Mouse (Mus musculus) activated CD4-positive, CD25-positive, alpha-beta regulatory T cell (primary cell): ENCODE results near the gene Fah. TPM values are rescaled to one million over a fixed set of nuclear protein-coding genes. Genes with fewer than 3 reads are reported as not detected.

Experiments used
- polyA plus RNA-seq, 2 experiments: library from polyadenylated mRNA; unstranded; fragments of 100-300 nt; shearing (Covaris generic); gene quantifications; one replicate each; pipeline ENCODE4 v1.2.1; 2017

Gene Fah
- 1 to 10 TPM; 6.9 to 9.5 TPM for polyA plus RNA-seq

DNA sequence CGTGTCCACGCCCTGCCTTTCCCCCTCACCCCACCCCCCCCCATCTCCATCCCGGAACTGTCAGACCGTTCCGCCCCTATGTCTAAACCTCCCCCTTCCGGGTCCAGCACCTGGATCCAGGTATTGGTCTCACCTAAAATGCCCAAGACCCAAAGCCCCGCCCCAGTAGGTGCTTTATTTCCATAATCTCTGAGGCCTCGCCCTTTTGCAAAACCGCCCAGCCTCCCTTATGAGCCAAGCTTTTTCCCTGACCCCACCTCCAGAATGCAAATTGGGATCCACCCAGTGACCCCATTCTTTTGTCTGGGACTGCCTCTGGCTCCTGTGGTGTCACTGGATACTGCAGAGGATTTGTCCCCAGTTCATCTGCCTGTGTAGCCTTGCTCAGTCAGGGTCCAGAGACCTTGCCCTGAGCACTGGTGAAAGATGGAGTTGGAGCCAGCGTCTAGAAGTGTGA, at the start of gene Fah:
Fah (minus strand) TSS at position 430 of the 457 bp plus-strand sequence.

Other genes starting within 250 kb of the Fah start
- gene Arnt2, start 196.5 kb downstream of the Fah start, polyA plus RNA-seq = 1 to 10 TPM; 3.2 to 8.6 TPM
- gene Gm2115, start 77.8 kb downstream of the Fah start, polyA plus RNA-seq = under 1 TPM in 1 of 2 experiments, not detected in 1; 0.18 TPM
- gene Zfand6, start 83.2 kb upstream of the Fah start, polyA plus RNA-seq = 100 to 1,000 TPM; 226 to 245 TPM
- not detected for gene Olfr291, start 246.8 kb upstream of the Fah start, polyA plus RNA-seq